Comparison of ENCODE assay signal across 31 mouse cellular contexts in genomic region chrX:166564900-166565299, GRCm38 (mm10). TPM values are rescaled to one million over a fixed set of nuclear protein-coding genes. Genes with fewer than 3 reads are reported as not detected.
DNase-seq lines count a peak whose midpoint lies in the region; ATAC-seq and TF ChIP-seq lines count a peak whose summit lies in the region.
"Had no signal": no experiment of that assay in that cellular context is flagged by ENCODE, and none has a peak within 500 bp of the region (broad histone marks: within the 10 kb centered on the region; RNA-seq: fewer than 3 reads in every experiment).

No protein-coding gene starts in this region.

- H3K36me3 ChIP-seq in limb, embryonic 13.5 days: no peaks in the 10 kb centered on the region
- no peaks in the 10 kb centered on the region for H3K36me3 ChIP-seq in limb, embryonic 10.5 days
- no peaks in the 10 kb centered on the region for H3K36me3 ChIP-seq in embryonic facial prominence, embryonic 12.5 days
- no peaks in the 10 kb centered on the region for H3K36me3 ChIP-seq in stomach, postnatal 0 days (ENCODE audit: control insufficient read depth, insufficient read depth, low read length)
- no peaks in the 10 kb centered on the region for H3K36me3 ChIP-seq in hindbrain, embryonic 10.5 days
- H3K36me3 ChIP-seq: forebrain, embryonic 12.5 days; heart, embryonic 10.5 days; heart, embryonic 15.5 days; hindbrain, embryonic 13.5 days; limb, embryonic 12.5 days; midbrain, embryonic 13.5 days; neural tube, embryonic 13.5 days had no signal

- H3K9ac ChIP-seq in limb, embryonic 13.5 days: no peak overlapping the region
- H3K9ac ChIP-seq in embryonic facial prominence, embryonic 12.5 days: no peak overlapping the region
- H3K9ac ChIP-seq in stomach, postnatal 0 days (ENCODE audit: low read length): no peak overlapping the region
- H3K9ac ChIP-seq: forebrain, embryonic 12.5 days; forebrain, postnatal 0 days; heart, embryonic 15.5 days; hindbrain, embryonic 13.5 days; limb, embryonic 12.5 days; liver, embryonic 14.5 days; midbrain, embryonic 13.5 days; neural tube, embryonic 13.5 days had no signal

- WGBS in limb, embryonic 13.5 days: 35% methylated on average over 5 of the region's 5 CpGs
- WGBS in limb, embryonic 10.5 days: 43% methylated on average over 5 of the region's 5 CpGs
- WGBS in embryonic facial prominence, embryonic 12.5 days: 38% methylated on average over 5 of the region's 5 CpGs
- 39% methylated on average over 5 of the region's 5 CpGs for WGBS in stomach, postnatal 0 days
- WGBS in hindbrain, embryonic 10.5 days: 73% methylated on average over 5 of the region's 5 CpGs

- no peak for TF ChIP-seq CTCF in stomach, postnatal 0 days (IDR thresholded peaks at IDR 0.05; ENCODE audit: low read depth)

- TF ChIP-seq EP300 in stomach, postnatal 0 days (optimal IDR thresholded peaks at IDR 0.05): no peak

- no peak for DNase-seq in limb, embryonic 10.5 days (ENCODE audit: low spot score)
- DNase-seq in fibroblast of lung, adult 2 months (ENCODE audit: low read depth): peak; percentile 44
- DNase-seq in stomach, postnatal 0 days (ENCODE audit: low spot score): no peak
- DNase-seq in cerebellum, adult 8-10 months: no peak
- DNase-seq in layer of hippocampus, postnatal 10 days (ENCODE audit: low spot score in 2 of 2): no peak
- DNase-seq in hindbrain, embryonic 10.5 days (ENCODE audit: low spot score): no peak
- DNase-seq: cerebellum, adult 2 months; cerebellum, postnatal 25 days; forebrain, postnatal 0 days; gastrocnemius, postnatal 10 days; kidney, adult 11 months; kidney, postnatal 25 days; lung, adult 2 months; lung, postnatal 10 days; thymus, postnatal 14 days had no signal

- peaks cover 14% of the 10 kb centered on the region; the same call in 1 of the 2 replicates for H3K27me3 ChIP-seq in limb, embryonic 13.5 days
- H3K27me3 ChIP-seq in limb, embryonic 10.5 days (ENCODE audit: low read depth, poor library complexity, severe bottlenecking): peaks cover 81% of the 10 kb centered on the region
- no peaks in the 10 kb centered on the region for H3K27me3 ChIP-seq in embryonic facial prominence, embryonic 12.5 days
- H3K27me3 ChIP-seq in stomach, postnatal 0 days (ENCODE audit: control insufficient read depth, insufficient read depth, low read length): no peaks in the 10 kb centered on the region
- peaks cover 14% of the 10 kb centered on the region for H3K27me3 ChIP-seq in hindbrain, embryonic 10.5 days (ENCODE audit: insufficient read depth, poor library complexity, severe bottlenecking)
- H3K27me3 ChIP-seq: CH12.LX; heart, embryonic 15.5 days; hindbrain, embryonic 13.5 days; midbrain, embryonic 13.5 days had no signal

- H3K9me3 ChIP-seq in limb, embryonic 13.5 days: no peaks in the 10 kb centered on the region
- H3K9me3 ChIP-seq in limb, embryonic 10.5 days (replicated peaks): no peaks in the 10 kb centered on the region
- H3K9me3 ChIP-seq in embryonic facial prominence, embryonic 12.5 days: no peaks in the 10 kb centered on the region
- no peaks in the 10 kb centered on the region for H3K9me3 ChIP-seq in stomach, postnatal 0 days (ENCODE audit: control insufficient read depth, low read length)
- H3K9me3 ChIP-seq in hindbrain, embryonic 10.5 days: no peaks in the 10 kb centered on the region
- H3K9me3 ChIP-seq: forebrain, embryonic 12.5 days; heart, embryonic 10.5 days; heart, embryonic 15.5 days; hindbrain, embryonic 13.5 days; limb, embryonic 12.5 days; midbrain, embryonic 13.5 days; neural tube, embryonic 13.5 days had no signal

- no peak overlapping the region for H3K4me3 ChIP-seq in limb, embryonic 13.5 days
- no peak overlapping the region for H3K4me3 ChIP-seq in limb, embryonic 10.5 days
- no peak overlapping the region for H3K4me3 ChIP-seq in embryonic facial prominence, embryonic 12.5 days
- no peak overlapping the region for H3K4me3 ChIP-seq in stomach, postnatal 0 days (ENCODE audit: low read depth, low read length)
- no peak overlapping the region for H3K4me3 ChIP-seq in hindbrain, embryonic 10.5 days
- H3K4me3 ChIP-seq: erythroblast, embryonic 14.5 days; forebrain, embryonic 12.5 days; heart, embryonic 10.5 days; heart, embryonic 15.5 days; hindbrain, embryonic 13.5 days; limb, embryonic 12.5 days; midbrain, embryonic 13.5 days; neural tube, embryonic 13.5 days had no signal

- peak overlapping the region; percentile 15; the same call in 1 of the 2 replicates for H3K27ac ChIP-seq in limb, embryonic 13.5 days
- H3K27ac ChIP-seq in limb, embryonic 10.5 days: no peak overlapping the region
- H3K27ac ChIP-seq in embryonic facial prominence, embryonic 12.5 days: peak overlapping the region; percentile 63; the same call in 1 of the 2 replicates
- H3K27ac ChIP-seq in stomach, postnatal 0 days (replicated peaks): peak overlapping the region; percentile 63
- no peak overlapping the region for H3K27ac ChIP-seq in hindbrain, embryonic 10.5 days
- H3K27ac ChIP-seq: forebrain, embryonic 12.5 days; heart, embryonic 10.5 days; heart, embryonic 15.5 days; hindbrain, embryonic 13.5 days; limb, embryonic 12.5 days; liver, embryonic 14.5 days; macrophage; midbrain, embryonic 13.5 days; neural tube, embryonic 13.5 days had no signal

- ATAC-seq in limb, embryonic 13.5 days (ENCODE audit: low FRiP score, low read depth): peak; percentile 54
- no peak for ATAC-seq in embryonic facial prominence, embryonic 12.5 days (ENCODE audit: insufficient number of reproducible peaks, insufficient read depth, low FRiP score, low TSS enrichment)
- ATAC-seq in stomach, postnatal 0 days (ENCODE audit: low FRiP score, low TSS enrichment): no peak
- ATAC-seq: forebrain, postnatal 0 days; midbrain, embryonic 13.5 days; Patski had no signal

- no peaks in the 10 kb centered on the region for H3K4me1 ChIP-seq in limb, embryonic 13.5 days
- no peaks in the 10 kb centered on the region for H3K4me1 ChIP-seq in limb, embryonic 10.5 days
- H3K4me1 ChIP-seq in embryonic facial prominence, embryonic 12.5 days: 0 out of 2 replicates have a peak, but pooled peaks cover 3% of the 10 kb centered on the region
- H3K4me1 ChIP-seq in stomach, postnatal 0 days (replicated peaks; ENCODE audit: control insufficient read depth, insufficient read depth): no peaks in the 10 kb centered on the region
- no peaks in the 10 kb centered on the region for H3K4me1 ChIP-seq in hindbrain, embryonic 10.5 days (replicated peaks)
- H3K4me1 ChIP-seq: forebrain, embryonic 12.5 days; heart, embryonic 10.5 days; heart, embryonic 15.5 days; hindbrain, embryonic 13.5 days; midbrain, embryonic 13.5 days; neural tube, embryonic 13.5 days had no signal

- no peak overlapping the region for H3K4me2 ChIP-seq in limb, embryonic 13.5 days (replicated peaks)
- H3K4me2 ChIP-seq in embryonic facial prominence, embryonic 12.5 days (replicated peaks): no peak overlapping the region
- H3K4me2 ChIP-seq in stomach, postnatal 0 days (replicated peaks; ENCODE audit: low read depth): no peak overlapping the region
- H3K4me2 ChIP-seq: forebrain, embryonic 12.5 days; heart, embryonic 15.5 days; hindbrain, embryonic 13.5 days; limb, embryonic 12.5 days; midbrain, embryonic 13.5 days; neural tube, embryonic 13.5 days had no signal

RNA-seq across cellular contexts. Expression of gene Egfl6, which starts 20.6 kb away (rescaled TPM):
- polyA plus RNA-seq in limb, embryonic 13.5 days (2015; fragmentation: Nextera tagmentation; extraction: Ambion mirVana): 84.2 and 86.0 TPM in 2 replicates
- 1.5 and 3.2 TPM in 2 replicates for polyA plus RNA-seq in limb, embryonic 10.5 days (2016; fragmentation: Nextera tagmentation; extraction: Ambion mirVana)
- polyA plus RNA-seq in embryonic facial prominence, embryonic 12.5 days (2016; fragmentation: Nextera tagmentation; extraction: Ambion mirVana): 44.7 and 49.8 TPM in 2 replicates
- 21.2 and 25.4 TPM in 2 replicates for polyA plus RNA-seq in stomach, postnatal 0 days (2015; fragmentation: Nextera tagmentation; extraction: Ambion mirVana)
- total RNA-seq in layer of hippocampus, postnatal 10 days (2021): 1 to 10 TPM; 4.1 to 4.3 TPM
- 3.2 and 3.9 TPM in 2 replicates for polyA plus RNA-seq in hindbrain, embryonic 10.5 days (2016; fragmentation: Nextera tagmentation; extraction: Ambion mirVana)
- total RNA-seq: megakaryocyte-erythroid progenitor cell, adult 5-6 weeks had no signal
- polyA plus RNA-seq: C2C12; erythroblast, embryonic 14.5 days; macrophage; Patski had no signal

RNA-seq across cellular contexts. Expression of gene Tceanc, which starts 46.5 kb away (rescaled TPM):
- 12.1 and 12.3 TPM in 2 replicates for polyA plus RNA-seq in limb, embryonic 13.5 days (2015; fragmentation: Nextera tagmentation; extraction: Ambion mirVana)
- polyA plus RNA-seq in limb, embryonic 10.5 days (2016; fragmentation: Nextera tagmentation; extraction: Ambion mirVana): 9.4 and 13.3 TPM in 2 replicates
- polyA plus RNA-seq in embryonic facial prominence, embryonic 12.5 days (2016; fragmentation: Nextera tagmentation; extraction: Ambion mirVana): 10.8 and 11.8 TPM in 2 replicates
- 4.1 and 4.2 TPM in 2 replicates for polyA plus RNA-seq in stomach, postnatal 0 days (2015; fragmentation: Nextera tagmentation; extraction: Ambion mirVana)
- total RNA-seq in layer of hippocampus, postnatal 10 days (2021): 1 to 10 TPM; 2.1 to 2.4 TPM
- polyA plus RNA-seq in hindbrain, embryonic 10.5 days (2016; fragmentation: Nextera tagmentation; extraction: Ambion mirVana): 10.3 and 11.5 TPM in 2 replicates

Comparison
In these comparisons a context has a peak if more than half of its experiments do, and no peak if none do; other contexts are left out.
1. H3K27ac ChIP-seq: peak in limb, embryonic 13.5 days (single experiment), embryonic facial prominence, embryonic 12.5 days (single experiment) and stomach, postnatal 0 days (single experiment); none in limb, embryonic 10.5 days (single experiment) and hindbrain, embryonic 10.5 days (single experiment).